Mouse (Mus musculus) megakaryocyte, embryonic 14.5 days (primary cell): ENCODE results near the gene C9orf72. TPM values are rescaled to one million over a fixed set of nuclear protein-coding genes. Genes with fewer than 3 reads are reported as not detected.

Experiments
- H3K27me3 ChIP-seq: replicated peaks from 2 replicates; pipeline ENCODE3; 2012; ENCODE audit warnings: inconsistent platforms
- H3K36me3 ChIP-seq: replicated peaks from 2 replicates; pipeline ENCODE3; 2012; ENCODE audit warnings: low read length, inconsistent platforms, mixed read lengths
- H3K4me1 ChIP-seq: 2 replicates; pipeline ENCODE4 v1.6.1; 2012; ENCODE audit warnings: inconsistent platforms
- H3K4me3 ChIP-seq: replicated peaks from 2 replicates; pipeline ENCODE3; 2012; ENCODE audit warnings: moderate library complexity, mild to moderate bottlenecking, inconsistent platforms
- H3K9me3 ChIP-seq: 2 replicates; pipeline ENCODE4 v1.6.1; 2012; ENCODE audit warnings: inconsistent platforms
- FLI1 ChIP-seq: IDR thresholded peaks from 2 replicates; pipeline ENCODE4 v1.6.1; 2012; ENCODE audit warnings: low read length, inconsistent platforms, mixed read lengths
- GATA1 ChIP-seq: IDR thresholded peaks from 3 replicates; pipeline ENCODE4 v1.6.1; 2012; ENCODE audit warnings: mixed read lengths, low read length, inconsistent platforms, borderline replicate concordance
- polyA plus RNA-seq: library from polyadenylated mRNA; stranded (reverse); fragments of >175 nt; gene quantifications from 2 replicates; pipeline ENCODE4 v1.2.3, GENCODE M21; 2012; ENCODE audit warnings: low replicate concordance; ENCODE audit not compliant: insufficient read depth

The C9orf72 gene
- polyA plus RNA-seq, 1 experiment, result not detected

- Histone ChIP-seq H3K9me3 (no peaks in the 10 kb centered on the region), H3K27me3 (no peaks in the 10 kb centered on the region), H3K4me3 (no peak overlapping the region), H3K36me3 (peaks cover under 1% of the 10 kb centered on the region), H3K4me1 (peaks cover 42% of the 10 kb centered on the region)
- TF ChIP-seq FLI1 (no peak), GATA1 (no peak)
These were observed 1.9 kb downstream of the C9orf72 start for GRCm38 (mm10) chr4:35224101-35224500.

GRCm38 (mm10) chr4:35223376-35223988 lies 2.5 kb downstream of the C9orf72 start:
- Histone ChIP-seq H3K27me3 (no peaks in the 10 kb centered on the region), H3K9me3 (no peaks in the 10 kb centered on the region), H3K4me3 (peak overlapping the region; percentile 30), H3K36me3 (peaks cover 7% of the 10 kb centered on the region), H3K4me1 (peaks cover 39% of the 10 kb centered on the region)
- TF ChIP-seq GATA1, result no peak

GRCm38 (mm10) chr4:35221903-35222302 lies 4.1 kb downstream of the C9orf72 start:
- no peaks in the 10 kb centered on the region for H3K27me3 ChIP-seq
- H3K36me3 ChIP-seq, result peaks cover 20% of the 10 kb centered on the region
- TF ChIP-seq GATA1 (no peak), FLI1 (no peak)
- no peak overlapping the region for H3K4me3 ChIP-seq
- peaks cover 31% of the 10 kb centered on the region for H3K4me1 ChIP-seq
- H3K9me3 ChIP-seq, result no peaks in the 10 kb centered on the region

DNA sequence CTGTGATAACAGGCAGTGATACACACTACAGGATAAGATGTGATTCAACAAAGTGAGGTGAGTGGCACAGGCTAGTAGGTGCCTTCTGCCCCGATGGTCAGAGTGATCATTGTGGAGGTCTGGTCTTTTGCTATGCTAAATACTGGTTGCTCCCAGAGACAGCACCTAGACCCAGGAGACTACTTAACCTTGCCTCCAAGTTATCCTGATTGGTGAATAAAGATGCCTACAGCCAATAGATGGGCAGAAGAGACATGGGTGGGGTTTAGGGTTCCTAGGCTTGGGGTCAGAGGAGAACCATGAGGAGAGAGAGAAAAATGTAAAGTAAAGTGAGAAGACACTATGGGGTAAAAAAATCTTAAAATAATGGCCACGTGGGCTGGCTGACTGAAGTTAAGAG lies 4.8 kb downstream of the C9orf72 start:
- no peaks in the 10 kb centered on the region for H3K27me3 ChIP-seq
- no peaks in the 10 kb centered on the region for H3K9me3 ChIP-seq
- H3K36me3 ChIP-seq, result peaks cover 24% of the 10 kb centered on the region
- no peak for TF ChIP-seq FLI1
- no peak for TF ChIP-seq GATA1
- no peak overlapping the region for H3K4me3 ChIP-seq
- peaks cover 25% of the 10 kb centered on the region for H3K4me1 ChIP-seq

DNA sequence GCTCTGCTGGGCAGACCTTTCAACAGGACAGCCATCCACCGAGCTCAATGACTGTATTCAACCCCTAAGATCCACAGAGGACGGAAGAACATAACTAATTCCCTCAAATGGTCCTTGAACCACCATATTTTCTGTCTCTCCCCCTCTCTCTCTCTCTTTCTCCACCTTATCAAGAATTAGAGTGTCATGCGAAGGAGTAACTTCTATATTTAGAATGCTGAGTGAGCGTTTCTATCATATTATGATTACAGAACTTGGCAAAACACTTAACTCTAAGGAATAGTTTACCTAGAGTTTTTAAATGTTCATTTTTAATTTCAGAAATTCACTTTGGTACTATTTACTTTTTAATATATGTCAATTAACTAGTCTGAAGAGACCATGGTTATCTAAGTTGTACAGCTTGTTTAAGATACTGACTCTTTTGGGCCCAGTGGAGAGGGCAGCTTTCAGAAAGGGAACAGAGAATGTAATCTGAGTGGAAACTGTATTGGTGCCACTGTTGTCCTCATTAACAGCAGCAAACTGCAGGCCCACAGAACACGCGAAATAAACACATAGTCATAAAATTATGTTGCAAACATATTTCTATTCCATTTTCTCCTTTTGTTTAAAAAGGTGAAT lies 5.8 kb downstream of the C9orf72 start:
- peaks cover 25% of the 10 kb centered on the region for H3K4me1 ChIP-seq

GRCm38 (mm10) chr4:35204659-35205058 lies 21.3 kb downstream of the C9orf72 start:
- no peaks in the 10 kb centered on the region for H3K27me3 ChIP-seq
- no peaks in the 10 kb centered on the region for H3K4me1 ChIP-seq
- H3K9me3 ChIP-seq, result no peaks in the 10 kb centered on the region
- no peak overlapping the region for H3K4me3 ChIP-seq
- H3K36me3 ChIP-seq, result peaks cover 41% of the 10 kb centered on the region
- no peak for TF ChIP-seq GATA1
- no peak for TF ChIP-seq FLI1

More for the DNA sequence above, 5.8 kb downstream of the C9orf72 start:
- Histone ChIP-seq H3K36me3 (peaks cover 33% of the 10 kb centered on the region), H3K9me3 (no peaks in the 10 kb centered on the region), H3K4me3 (no peak overlapping the region), H3K27me3 (no peaks in the 10 kb centered on the region)
- TF ChIP-seq FLI1 (no peak), GATA1 (no peak)

DNA sequence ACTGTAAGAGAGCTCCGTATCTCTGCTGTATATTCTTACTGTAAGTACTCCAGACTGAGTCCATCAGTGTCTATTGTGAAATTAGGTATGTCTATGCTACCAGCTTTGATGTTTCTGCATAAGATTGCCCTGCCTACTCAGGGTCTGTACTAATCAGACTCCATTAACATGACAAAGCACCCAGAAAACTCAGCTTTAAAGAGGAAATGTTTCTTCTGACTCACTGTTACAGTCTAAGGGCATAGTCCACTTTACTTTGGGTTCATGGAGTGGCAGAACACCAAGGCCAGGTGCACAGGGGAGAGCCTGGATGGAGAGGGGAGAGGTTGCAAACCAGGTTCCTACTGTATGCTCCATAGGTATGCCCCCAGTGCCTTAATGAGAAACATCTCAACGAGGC lies 22.3 kb downstream of the C9orf72 start:
- no peak overlapping the region for H3K4me3 ChIP-seq
- peaks cover 50% of the 10 kb centered on the region for H3K36me3 ChIP-seq
- no peaks in the 10 kb centered on the region for H3K4me1 ChIP-seq
- H3K27me3 ChIP-seq, result no peaks in the 10 kb centered on the region
- H3K9me3 ChIP-seq, result no peaks in the 10 kb centered on the region
- no peak for TF ChIP-seq FLI1
- TF ChIP-seq GATA1, result no peak

GRCm38 (mm10) chr4:35201700-35202099 lies 24.3 kb downstream of the C9orf72 start:
- TF ChIP-seq FLI1 (no peak), GATA1 (no peak)

GRCm38 (mm10) chr4:35192725-35193124 lies 33.2 kb downstream of the C9orf72 start:
- TF ChIP-seq FLI1, result no peak
- no peak for TF ChIP-seq GATA1
- peaks cover 5% of the 10 kb centered on the region for H3K4me1 ChIP-seq
- H3K36me3 ChIP-seq, result peaks cover 20% of the 10 kb centered on the region
- H3K9me3 ChIP-seq, result peaks cover 4% of the 10 kb centered on the region; the same call in 1 of the 2 replicates
- H3K4me3 ChIP-seq, result no peak overlapping the region
- H3K27me3 ChIP-seq, result no peaks in the 10 kb centered on the region

More at GRCm38 (mm10) chr4:35201700-35202099, 24.3 kb downstream of the C9orf72 start:
- no peaks in the 10 kb centered on the region for H3K4me1 ChIP-seq
- no peak overlapping the region for H3K4me3 ChIP-seq
- no peaks in the 10 kb centered on the region for H3K27me3 ChIP-seq
- peaks cover 56% of the 10 kb centered on the region for H3K36me3 ChIP-seq
- no peaks in the 10 kb centered on the region for H3K9me3 ChIP-seq

- no peaks in the 10 kb centered on the region for H3K27me3 ChIP-seq
- peaks cover 8% of the 10 kb centered on the region for H3K4me1 ChIP-seq
- H3K36me3 ChIP-seq, result peaks cover 15% of the 10 kb centered on the region
- peaks cover 9% of the 10 kb centered on the region; the same call in 1 of the 2 replicates for H3K9me3 ChIP-seq
- no peak overlapping the region for H3K4me3 ChIP-seq
- no peak for TF ChIP-seq FLI1
- TF ChIP-seq GATA1, result no peak
These were observed 36.2 kb downstream of the C9orf72 start for GRCm38 (mm10) chr4:35189794-35190193.
